Mouse (Mus musculus): ENCODE measurements around the gene Pip5kl1. TPM values are rescaled to one million over a fixed set of nuclear protein-coding genes. Genes with fewer than 3 reads are reported as not detected.

The Pip5kl1 gene
- polyA plus RNA-seq, 1 experiment: not detected

- no peaks in the 10 kb centered on the region for H3K9me3 ChIP-seq (ENCODE audit: control insufficient read depth, low read length)
- no peaks in the 10 kb centered on the region for H3K27me3 ChIP-seq (ENCODE audit: control insufficient read depth)
- no peak for TF ChIP-seq TAL1 (IDR thresholded peaks at IDR 0.05; ENCODE audit: low read length)
- H3K4me3 ChIP-seq (replicated peaks): no peak overlapping the region
- H3K4me1 ChIP-seq (ENCODE audit: control insufficient read depth): peaks cover 13% of the 10 kb centered on the region
- no peaks in the 10 kb centered on the region for H3K36me3 ChIP-seq (ENCODE audit: control insufficient read depth)
Observed at GRCm38 (mm10) chr2:32556019-32556418, 18.6 kb upstream of the Pip5kl1 start.

GRCm38 (mm10) chr2:32559570-32559969, 15.0 kb upstream of the Pip5kl1 start:
- Histone ChIP-seq H3K4me3 (replicated peaks) (no peak overlapping the region), H3K4me1 (ENCODE audit: control insufficient read depth) (peaks cover 11% of the 10 kb centered on the region), H3K27me3 (ENCODE audit: control insufficient read depth) (no peaks in the 10 kb centered on the region), H3K9me3 (ENCODE audit: control insufficient read depth, low read length) (no peaks in the 10 kb centered on the region), H3K36me3 (ENCODE audit: control insufficient read depth) (no peaks in the 10 kb centered on the region)
- TF ChIP-seq GATA1 (IDR thresholded peaks at IDR 0.05; ENCODE audit: low read length) (no peak), TAL1 (IDR thresholded peaks at IDR 0.05; ENCODE audit: low read length) (no peak)

GRCm38 (mm10) chr2:32566536-32567063, 8.0 kb upstream of the Pip5kl1 start:
- Histone ChIP-seq H3K9me3 (ENCODE audit: control insufficient read depth, low read length) (no peaks in the 10 kb centered on the region), H3K4me1 (ENCODE audit: control insufficient read depth) (peaks cover 9% of the 10 kb centered on the region), H3K4me3 (replicated peaks) (no peak overlapping the region), H3K36me3 (ENCODE audit: control insufficient read depth) (peaks cover 8% of the 10 kb centered on the region; the same call in 1 of the 2 replicates), H3K27me3 (ENCODE audit: control insufficient read depth) (no peaks in the 10 kb centered on the region)
- TF ChIP-seq GATA1 (IDR thresholded peaks at IDR 0.05; ENCODE audit: low read length) (no peak), TAL1 (IDR thresholded peaks at IDR 0.05; ENCODE audit: low read length) (no peak)

- TF ChIP-seq GATA1 (IDR thresholded peaks at IDR 0.05; ENCODE audit: low read length): no peak
- no peak for TF ChIP-seq TAL1 (IDR thresholded peaks at IDR 0.05; ENCODE audit: low read length)
- Histone ChIP-seq H3K27me3 (ENCODE audit: control insufficient read depth) (no peaks in the 10 kb centered on the region), H3K9me3 (ENCODE audit: control insufficient read depth, low read length) (no peaks in the 10 kb centered on the region), H3K4me1 (ENCODE audit: control insufficient read depth) (peaks cover 20% of the 10 kb centered on the region), H3K4me3 (replicated peaks) (no peak overlapping the region), H3K36me3 (ENCODE audit: control insufficient read depth) (peaks cover 20% of the 10 kb centered on the region)
Observed at GRCm38 (mm10) chr2:32568149-32568548, 6.4 kb upstream of the Pip5kl1 start.

DNA sequence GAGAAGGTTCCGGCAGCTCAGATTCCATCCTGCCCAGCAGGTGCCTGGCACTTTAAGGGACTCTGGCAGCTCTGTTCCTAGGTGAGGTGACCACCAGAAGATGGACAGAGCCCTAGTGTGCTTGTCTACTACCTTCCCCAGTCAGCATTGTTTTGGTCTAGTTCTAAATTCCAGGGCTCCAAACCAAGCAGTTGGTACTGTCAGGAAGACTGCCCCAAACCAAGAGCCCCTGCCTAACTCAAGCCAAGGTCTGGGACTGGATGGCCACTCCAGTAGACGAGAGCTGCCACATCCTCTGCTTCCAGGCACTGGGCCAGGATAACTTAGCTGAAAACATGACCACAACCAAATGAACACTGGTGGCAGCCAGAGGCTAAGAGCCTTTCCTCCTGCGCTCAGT, 5.7 kb upstream of the Pip5kl1 start:
- TF ChIP-seq TAL1 (IDR thresholded peaks at IDR 0.05; ENCODE audit: low read length) (no peak), GATA1 (IDR thresholded peaks at IDR 0.05; ENCODE audit: low read length) (no peak)
- Histone ChIP-seq H3K9me3 (ENCODE audit: control insufficient read depth, low read length) (no peaks in the 10 kb centered on the region), H3K36me3 (ENCODE audit: control insufficient read depth) (peaks cover 27% of the 10 kb centered on the region), H3K4me1 (ENCODE audit: control insufficient read depth) (peaks cover 20% of the 10 kb centered on the region), H3K4me3 (replicated peaks) (no peak overlapping the region), H3K27me3 (ENCODE audit: control insufficient read depth) (no peaks in the 10 kb centered on the region)

DNA sequence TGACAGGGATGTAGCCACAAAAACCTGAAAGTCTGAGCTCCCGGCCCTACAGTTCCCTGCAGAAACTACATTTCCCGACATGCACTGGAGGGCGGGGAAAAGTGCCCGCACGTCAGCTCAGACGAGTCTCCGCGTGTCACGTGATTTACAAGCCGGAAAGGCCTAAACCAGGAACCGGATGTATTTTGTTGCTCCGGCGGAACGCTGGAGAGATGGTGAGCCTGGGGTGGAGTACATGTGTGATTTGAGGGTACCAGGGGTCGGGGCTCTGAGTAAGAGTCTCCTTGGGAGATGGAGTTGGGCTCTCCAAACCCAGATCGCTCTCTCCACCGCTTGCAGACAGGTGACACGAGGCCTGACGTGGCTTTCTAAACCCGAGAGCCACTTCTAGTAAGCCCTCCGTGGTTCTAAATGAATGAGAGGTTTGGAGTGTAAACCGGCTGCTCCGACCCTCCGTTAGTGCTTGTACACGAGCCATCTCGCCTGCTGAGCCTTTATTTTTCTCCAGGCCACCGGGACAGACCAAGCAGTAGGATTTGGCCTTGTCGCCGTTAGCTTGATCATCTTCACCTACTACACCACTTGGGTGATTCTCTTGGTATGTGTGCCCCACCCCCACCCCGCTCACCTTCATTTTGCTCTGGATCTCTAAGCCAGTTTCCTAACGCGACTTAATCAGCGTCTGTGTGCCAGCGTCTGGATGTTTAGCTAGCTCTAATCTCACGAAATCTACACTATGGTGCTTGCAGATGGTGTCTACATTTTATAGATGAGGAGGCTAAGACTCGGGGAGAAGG, 3.7 kb upstream of the Pip5kl1 start, which contains the start of gene Dpm2:
TSS of gene Dpm2 (plus strand) at position 161 of the 797 bp plus-strand sequence.
- TF ChIP-seq TAL1 (IDR thresholded peaks at IDR 0.05; ENCODE audit: low read length): no peak
- TF ChIP-seq GATA1 (IDR thresholded peaks at IDR 0.05; ENCODE audit: low read length): no peak
- H3K4me3 ChIP-seq (replicated peaks): peak within 1 kb of the TSS; percentile 70
- H3K36me3 ChIP-seq (ENCODE audit: control insufficient read depth): peaks cover 27% of the 10 kb centered on the region
- H3K9me3 ChIP-seq (ENCODE audit: control insufficient read depth, low read length): no peaks in the 10 kb centered on the region
- peaks cover 7% of the 10 kb centered on the region for H3K27me3 ChIP-seq (ENCODE audit: control insufficient read depth)
- H3K4me1 ChIP-seq (ENCODE audit: control insufficient read depth): peaks cover 29% of the 10 kb centered on the region

GRCm38 (mm10) chr2:32572196-32572595, 2.4 kb upstream of the Pip5kl1 start:
- peaks cover 30% of the 10 kb centered on the region for H3K4me1 ChIP-seq (ENCODE audit: control insufficient read depth)

DNA sequence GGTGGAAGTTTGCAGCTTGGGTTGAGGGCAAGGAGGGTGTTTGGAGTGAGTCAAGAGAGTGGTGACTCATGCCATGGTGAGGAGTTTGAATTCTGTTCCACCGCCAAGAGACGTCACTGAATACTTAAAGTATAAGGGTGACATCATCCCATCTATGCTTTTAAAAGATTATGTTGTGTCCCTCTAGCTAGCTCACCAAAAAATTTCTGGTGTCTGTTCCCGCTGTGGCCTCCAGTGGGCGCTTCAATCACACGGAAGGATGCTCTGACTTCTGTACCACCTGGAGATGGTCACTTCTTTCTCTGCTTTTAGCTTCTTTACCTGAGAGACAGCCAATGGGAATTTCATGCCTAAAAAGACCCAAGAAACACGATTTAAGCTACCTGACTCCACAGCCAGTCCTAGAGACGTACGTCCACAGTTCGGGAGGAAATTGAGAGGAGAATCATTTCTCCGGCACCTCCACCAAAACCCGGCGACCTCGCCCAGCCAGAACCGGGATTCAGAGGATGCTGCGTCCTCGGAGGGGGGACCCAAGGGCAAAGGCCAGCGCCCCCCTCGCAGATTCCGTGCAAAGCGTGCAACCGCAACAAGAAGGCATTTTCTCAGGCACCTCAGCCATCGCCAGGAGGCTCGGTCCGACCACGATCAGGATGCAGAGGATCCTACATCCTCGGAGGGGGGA, 446 bp downstream of the Pip5kl1 start:
- TF ChIP-seq GATA1 (IDR thresholded peaks at IDR 0.05; ENCODE audit: low read length) (no peak), TAL1 (IDR thresholded peaks at IDR 0.05; ENCODE audit: low read length) (no peak)
- Histone ChIP-seq H3K4me1 (ENCODE audit: control insufficient read depth) (peaks cover 30% of the 10 kb centered on the region), H3K27me3 (ENCODE audit: control insufficient read depth) (peaks cover 35% of the 10 kb centered on the region), H3K36me3 (ENCODE audit: control insufficient read depth) (peaks cover 19% of the 10 kb centered on the region), H3K9me3 (ENCODE audit: control insufficient read depth, low read length) (no peaks in the 10 kb centered on the region), H3K4me3 (replicated peaks) (peak overlapping the region; percentile 56)

More at GRCm38 (mm10) chr2:32572196-32572595, 2.4 kb upstream of the Pip5kl1 start:
- H3K27me3 ChIP-seq (ENCODE audit: control insufficient read depth): peaks cover 11% of the 10 kb centered on the region
- H3K9me3 ChIP-seq (ENCODE audit: control insufficient read depth, low read length): no peaks in the 10 kb centered on the region
- peaks cover 27% of the 10 kb centered on the region for H3K36me3 ChIP-seq (ENCODE audit: control insufficient read depth)
- peak overlapping the region; percentile 70 for H3K4me3 ChIP-seq (replicated peaks)
- no peak for TF ChIP-seq TAL1 (IDR thresholded peaks at IDR 0.05; ENCODE audit: low read length)
- no peak for TF ChIP-seq GATA1 (IDR thresholded peaks at IDR 0.05; ENCODE audit: low read length)

GRCm38 (mm10) chr2:32575586-32576160, 1.1 kb downstream of the Pip5kl1 start, which contains the start of gene 9430097D07Rik:
9430097D07Rik (minus strand) TSS chr2:32575684.
- no peaks in the 10 kb centered on the region for H3K9me3 ChIP-seq (ENCODE audit: control insufficient read depth, low read length)
- peaks cover 19% of the 10 kb centered on the region for H3K36me3 ChIP-seq (ENCODE audit: control insufficient read depth)
- TF ChIP-seq TAL1 (IDR thresholded peaks at IDR 0.05; ENCODE audit: low read length): no peak
- TF ChIP-seq GATA1 (IDR thresholded peaks at IDR 0.05; ENCODE audit: low read length): no peak
- peaks cover 27% of the 10 kb centered on the region for H3K4me1 ChIP-seq (ENCODE audit: control insufficient read depth)
- peaks cover 42% of the 10 kb centered on the region for H3K27me3 ChIP-seq (ENCODE audit: control insufficient read depth)
- peak within 1 kb of the TSS; percentile 56 for H3K4me3 ChIP-seq (replicated peaks)
